Mouse (Mus musculus): ENCODE data around the gene Ints7. TPM values are rescaled to one million over a fixed set of nuclear protein-coding genes. Genes with fewer than 3 reads are reported as not detected.

The Ints7 gene
- total RNA-seq, 2 experiments from 2014 or later = 8.4 to 11.0 TPM

DNA sequence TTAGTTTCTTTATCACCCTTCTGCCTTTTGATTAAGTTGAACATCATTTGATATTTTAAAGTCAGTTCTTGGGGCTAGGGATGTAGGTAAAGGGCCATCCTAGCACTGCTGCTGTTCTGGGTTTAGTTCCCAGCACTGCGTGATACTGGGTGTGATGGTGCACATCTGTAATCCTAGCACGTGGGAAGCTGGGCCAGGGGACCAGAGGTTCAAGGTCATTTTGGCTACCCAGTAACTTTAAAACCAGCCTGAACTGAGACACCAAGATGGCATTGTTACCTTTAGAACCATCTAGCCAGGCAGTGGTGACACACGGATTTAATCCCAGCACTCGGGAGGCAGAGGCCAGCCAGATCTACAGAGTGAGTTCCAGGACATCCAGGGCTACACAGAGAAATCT lies 8.4 kb downstream of the Ints7 start:
- no peak for DNase-seq

DNA sequence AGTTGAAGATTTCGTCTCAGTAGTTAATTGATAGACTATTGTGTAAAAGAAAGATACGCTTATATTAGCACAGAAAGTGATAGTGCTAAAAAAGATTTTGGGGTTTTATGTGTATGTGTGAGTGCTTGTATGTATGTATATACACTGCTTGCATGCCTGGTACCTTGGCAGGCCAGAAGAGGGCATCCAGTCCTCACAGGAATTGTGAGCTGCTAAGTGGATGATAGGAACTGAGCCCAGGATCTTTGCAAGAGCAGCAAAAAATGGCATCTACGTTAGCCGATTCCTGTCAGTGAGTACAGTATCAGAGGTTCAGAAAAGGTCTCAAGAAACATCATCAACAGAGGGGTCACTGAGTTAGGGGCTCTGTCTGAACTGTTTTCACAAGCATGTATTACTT lies 9.0 kb downstream of the Ints7 start:
- DNase-seq = no peak

DNA sequence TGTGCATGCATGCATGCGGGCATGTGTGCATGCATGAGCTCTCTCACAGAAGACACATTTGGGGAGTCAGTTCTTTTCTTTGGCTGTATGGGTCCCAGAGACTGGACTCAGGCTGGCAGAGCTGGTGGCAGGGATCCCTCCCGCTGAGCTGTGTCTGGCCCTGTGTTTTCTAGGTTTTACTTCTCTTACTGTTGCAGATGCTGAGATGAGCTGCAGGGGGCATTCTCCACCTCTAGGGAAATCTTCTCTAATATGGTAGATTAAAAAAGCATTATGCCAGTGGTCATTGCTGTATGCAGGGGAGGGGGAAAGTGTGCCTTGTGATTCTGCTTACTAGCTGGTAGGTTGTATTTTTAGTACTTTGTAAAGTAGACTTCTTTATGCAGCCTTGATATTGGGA lies 10.3 kb downstream of the Ints7 start:
- DNase-seq = no peak

DNA sequence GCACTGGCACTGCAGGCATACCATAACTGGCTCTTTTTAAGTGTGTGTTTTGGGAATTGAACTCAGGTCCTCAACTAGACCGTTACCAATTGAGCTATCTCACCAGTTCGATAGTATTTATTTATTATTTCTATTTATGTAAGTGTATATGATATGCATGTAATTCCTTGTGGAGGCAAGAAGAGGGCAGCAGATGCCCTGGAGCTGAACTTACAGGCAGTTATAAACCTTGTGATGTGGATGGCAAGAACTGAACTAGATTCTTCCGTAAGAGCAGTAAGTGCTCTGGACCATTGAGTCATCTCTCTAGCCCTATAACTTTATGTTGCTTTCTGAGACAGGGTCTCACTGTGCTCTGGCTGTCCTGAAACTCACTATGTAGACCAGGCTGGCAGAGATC lies 11.6 kb downstream of the Ints7 start:
- no peak for DNase-seq

DNA sequence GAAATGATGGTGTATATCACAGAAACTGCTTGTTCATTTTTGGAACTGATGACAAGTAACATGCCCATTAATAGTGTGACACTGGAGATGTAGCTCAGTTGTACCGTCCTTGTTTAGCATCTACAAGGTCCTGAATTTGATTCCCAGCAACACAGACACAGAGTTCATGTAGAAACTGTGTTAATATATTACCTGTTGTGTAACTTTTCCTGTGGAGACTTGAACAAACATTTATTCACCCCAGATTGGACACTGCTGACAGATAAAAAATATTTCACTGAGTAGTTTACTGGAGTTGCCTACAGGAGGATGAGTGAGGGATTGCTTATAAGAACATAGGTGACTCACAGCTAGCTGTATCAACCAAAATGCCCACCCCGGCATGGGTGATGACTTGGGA lies 13.3 kb downstream of the Ints7 start:
- no peak for DNase-seq

DNA sequence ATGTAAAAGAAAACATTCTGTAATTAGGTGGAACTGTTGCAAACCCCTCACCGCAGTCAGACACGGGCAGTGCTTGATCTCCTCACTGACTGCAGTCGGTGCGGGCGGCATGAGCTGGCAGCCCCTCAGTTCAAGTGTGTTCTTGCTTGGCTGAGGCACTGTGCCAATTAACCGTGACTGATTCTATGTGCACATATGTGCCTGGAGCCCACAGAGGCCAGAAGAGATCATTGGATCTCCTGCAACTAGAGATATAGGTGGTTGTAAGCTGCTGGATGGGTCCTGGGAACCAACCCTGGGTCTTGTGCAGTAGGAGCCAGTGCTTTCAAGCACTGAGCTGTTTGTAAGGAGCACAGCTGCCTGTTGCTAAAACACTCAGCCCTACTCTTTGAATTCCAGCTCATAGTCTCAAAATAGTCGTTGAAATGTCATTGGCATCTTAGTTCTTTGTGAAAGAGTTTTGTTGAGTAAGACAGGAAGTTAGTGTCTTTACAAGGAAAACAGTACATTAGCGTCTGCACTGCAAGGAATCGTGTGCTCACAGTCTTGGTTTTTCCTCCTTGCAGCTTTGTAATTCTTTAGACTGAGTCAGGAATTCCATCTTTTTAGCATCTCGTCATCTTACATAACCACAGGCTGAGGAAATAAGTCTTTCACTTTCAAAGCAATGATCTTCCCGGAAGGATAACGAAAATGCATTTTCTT lies 16.7 kb downstream of the Ints7 start:
- DNase-seq = peak; percentile 11 to 24

DNA sequence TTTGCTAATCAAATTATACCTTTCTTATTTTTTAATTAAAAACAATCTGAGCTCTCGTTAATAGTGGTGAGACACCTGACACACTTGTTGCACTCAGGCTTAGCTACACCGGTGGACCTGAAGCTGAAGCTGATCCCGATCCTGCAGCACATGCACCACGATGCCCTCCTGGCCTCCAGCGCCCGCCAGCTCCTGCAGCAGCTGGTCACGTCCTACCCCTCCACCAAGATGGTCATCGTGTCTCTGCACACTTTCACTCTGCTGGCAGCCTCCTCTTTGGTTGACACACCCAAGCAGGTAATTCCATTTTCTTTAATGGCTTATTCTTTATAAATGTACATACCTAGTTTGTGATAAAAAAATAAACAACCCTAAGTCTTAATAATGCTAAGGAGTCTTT lies 20.6 kb downstream of the Ints7 start:
- no peak for DNase-seq

DNA sequence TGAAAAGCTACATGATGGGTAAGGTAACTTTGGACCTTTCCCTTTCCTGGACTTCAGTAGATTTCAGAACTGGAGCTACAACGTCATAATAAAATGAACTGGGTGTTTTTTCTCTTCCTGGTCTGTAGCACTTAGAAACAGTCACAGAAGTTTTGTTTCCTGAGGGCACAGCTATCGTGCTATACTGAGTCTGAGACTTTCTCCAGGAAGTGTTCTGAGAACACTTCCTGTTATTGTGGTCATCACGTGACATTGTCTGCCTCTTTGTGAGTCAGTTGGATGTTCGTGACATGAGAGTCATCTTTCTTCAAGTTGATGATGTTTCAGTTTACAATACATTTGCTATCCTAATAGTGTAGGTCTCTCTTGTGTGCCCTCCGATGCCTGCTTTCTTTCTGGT lies 23.8 kb downstream of the Ints7 start:
- no peak for DNase-seq

DNA sequence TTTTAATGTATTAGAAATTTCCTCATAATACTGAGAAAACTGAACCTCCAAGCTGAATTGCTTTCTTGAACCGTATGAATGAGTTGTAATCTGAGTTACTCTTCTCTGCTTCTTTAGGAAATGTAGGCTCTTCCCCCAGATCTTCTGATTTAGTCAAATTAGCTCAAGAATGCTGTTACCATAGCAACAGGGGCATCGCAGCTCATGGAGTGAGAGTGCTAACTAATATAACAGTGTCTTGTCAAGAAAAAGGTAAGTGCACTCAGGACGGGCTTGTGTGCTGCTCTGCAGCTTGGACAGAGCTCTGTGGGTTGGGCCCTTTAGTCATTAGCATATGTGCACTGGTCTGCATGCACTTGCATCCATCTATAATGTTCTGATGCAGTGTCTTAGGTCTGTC lies 29.3 kb downstream of the Ints7 start:
- DNase-seq = no peak

DNA sequence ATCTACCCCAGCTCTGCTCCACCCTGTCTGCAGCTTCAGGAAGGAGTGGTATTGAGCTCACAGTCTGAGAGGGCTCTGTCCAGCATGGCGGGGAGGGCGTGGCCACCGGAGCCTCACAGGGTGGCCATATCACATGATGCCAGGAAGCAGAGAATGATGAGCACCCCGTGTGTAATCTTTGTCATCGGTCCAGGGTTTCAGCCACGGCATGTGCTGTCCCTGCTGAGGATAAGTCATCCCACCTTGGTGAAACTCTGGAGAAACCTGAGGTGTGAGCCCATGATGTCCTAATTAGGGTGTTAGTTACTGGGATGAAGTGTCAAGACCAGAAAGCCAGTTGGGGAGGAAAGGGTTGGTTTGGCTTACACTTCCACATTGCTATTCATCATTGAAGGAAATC lies 33.6 kb downstream of the Ints7 start:
- DNase-seq = no peak

DNA sequence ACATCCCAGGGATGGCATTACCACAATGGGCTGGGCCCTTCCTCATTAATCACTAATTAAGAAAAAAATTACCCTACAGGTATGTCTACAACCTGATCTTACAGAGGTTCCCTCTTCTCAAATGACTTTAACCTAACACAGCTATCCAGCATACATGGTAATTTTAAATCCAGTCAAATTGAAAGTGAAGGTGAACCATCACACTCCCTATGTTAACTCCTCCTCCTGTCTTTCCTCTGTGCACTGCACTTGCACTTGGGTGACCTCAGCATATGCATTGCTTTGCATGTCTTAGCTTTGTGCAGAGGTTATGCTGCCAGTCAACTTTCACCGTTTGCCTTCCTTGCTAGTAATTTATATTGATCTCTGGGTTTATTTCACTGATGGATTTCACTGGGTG lies 34.1 kb downstream of the Ints7 start:
- no peak for DNase-seq

DNA sequence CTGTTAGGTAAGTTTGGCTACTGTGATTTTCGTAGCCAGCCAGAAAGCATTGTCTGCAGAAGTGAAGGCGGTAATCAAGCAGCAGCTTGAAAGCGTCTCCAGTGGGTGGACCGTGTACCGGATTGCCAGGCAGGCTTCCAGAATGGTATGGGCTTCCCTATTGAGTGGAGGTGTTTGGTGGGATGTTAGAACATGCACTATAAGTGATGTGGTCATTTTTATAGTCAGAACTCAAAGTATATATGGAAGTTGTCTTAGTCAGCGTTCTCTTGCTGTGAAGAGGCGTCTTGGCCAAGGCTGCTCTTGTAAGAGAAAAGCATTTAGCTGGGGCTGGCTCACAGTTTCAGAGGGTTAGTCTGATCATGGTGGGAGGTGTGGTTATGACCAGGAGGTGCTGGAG lies 34.9 kb downstream of the Ints7 start:
- no peak for DNase-seq

DNA sequence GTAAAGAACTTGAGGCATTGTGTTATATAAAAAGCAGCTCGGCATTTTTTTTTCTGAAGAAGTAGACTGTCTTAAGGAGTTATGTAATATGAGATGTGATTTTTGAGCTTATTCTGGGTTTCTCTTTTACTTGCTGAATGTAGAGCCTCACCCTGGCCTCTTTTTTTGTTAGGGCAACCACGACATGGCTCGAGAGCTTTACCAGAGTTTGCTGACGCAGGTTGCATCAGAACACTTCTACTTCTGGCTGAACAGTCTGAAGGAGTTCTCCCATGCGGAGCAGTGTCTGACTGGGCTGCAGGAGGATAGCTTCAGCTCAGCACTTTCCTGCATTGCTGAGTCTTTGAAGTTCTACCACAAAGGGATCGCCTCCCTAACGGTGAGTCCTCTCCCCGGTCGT lies 36.2 kb downstream of the Ints7 start:
- DNase-seq = no peak

DNA sequence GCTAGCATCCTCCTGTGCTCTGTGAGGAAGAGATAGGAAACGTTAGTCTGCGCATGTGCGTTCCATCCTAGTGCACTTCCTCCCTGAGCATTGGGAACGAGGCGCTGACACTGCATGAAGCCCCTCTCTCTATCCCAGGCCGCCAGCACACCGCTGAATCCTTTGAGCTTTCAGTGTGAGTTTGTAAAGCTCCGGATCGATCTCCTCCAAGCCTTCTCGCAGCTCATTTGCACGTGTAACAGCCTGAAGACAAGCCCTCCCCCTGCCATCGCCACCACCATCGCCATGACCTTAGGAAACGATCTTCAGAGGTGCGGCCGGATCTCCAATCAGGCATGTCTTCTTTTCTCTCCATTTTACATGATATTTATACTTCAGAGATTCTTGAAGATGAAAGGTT lies 37.4 kb downstream of the Ints7 start:
- DNase-seq = no peak

DNA sequence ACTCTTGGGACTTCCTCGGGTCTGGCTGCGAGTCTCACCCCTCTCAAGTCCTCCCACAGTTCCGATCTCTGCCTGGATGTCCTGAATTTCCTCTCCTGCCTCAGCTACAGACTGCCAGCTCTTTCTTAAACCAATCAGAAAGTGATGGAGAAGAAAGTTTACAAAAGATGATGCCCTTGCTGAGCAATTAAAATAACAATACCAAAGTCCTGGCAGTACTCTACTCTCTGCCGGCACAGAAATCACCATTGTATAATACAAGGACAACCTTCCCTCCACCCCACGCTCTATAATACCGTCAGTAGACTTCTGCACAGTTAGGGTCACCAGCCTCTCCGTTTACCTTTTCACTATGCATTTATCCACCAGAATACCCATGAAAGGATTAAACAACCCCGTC lies 40.8 kb downstream of the Ints7 start:
- DNase-seq = no peak

DNA sequence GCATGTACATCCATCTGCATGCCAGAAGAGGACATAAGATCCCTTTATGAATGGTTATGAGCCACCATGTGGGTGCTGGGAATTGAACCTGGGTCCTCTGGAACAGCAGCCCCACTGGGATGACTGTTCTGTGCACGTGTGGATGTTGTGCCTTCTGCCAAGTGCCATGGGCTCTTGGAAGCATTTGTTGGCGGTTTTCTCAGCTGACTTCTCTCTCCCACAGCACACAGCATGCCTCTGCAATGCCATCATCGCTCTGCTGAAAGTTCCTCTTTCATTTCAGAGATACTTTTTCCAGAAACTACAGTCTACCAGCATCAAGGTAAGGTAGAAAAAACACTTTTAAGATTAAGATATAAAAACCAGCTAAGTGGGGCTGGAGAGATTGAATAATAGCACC lies 42.2 kb downstream of the Ints7 start:
- DNase-seq = no peak

DNA sequence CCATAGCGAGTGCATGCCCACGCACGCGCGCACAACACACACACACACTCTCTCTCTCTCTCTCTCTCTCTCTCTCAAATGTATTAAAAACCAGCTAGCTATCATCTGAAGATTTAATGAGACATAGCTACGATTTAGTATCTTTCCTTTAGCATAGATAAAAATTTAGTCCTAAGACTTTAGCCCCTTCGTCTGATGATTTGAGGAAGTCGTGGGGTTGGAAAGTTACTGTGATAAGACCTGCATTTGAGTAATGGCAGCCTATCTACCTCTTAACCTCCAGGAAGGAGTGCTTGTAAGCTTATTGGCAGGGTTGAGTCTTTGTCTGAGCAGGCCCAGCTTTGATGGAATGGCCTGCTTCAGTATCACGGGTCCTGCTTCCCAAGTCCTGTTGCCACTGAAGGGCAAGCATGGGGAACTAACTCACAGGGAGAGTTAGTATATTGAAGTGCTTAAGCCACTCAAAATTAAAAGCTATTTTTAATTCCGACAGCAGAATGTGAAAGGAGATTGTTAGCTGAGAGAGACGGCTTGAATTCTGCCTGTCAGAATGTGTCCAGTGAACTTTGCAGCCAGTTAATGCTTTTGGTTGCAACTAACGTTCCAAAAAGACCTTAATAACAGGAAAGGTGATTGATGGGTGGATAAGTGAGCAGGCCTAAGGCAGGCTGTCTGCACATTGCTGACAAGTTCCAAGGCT lies 42.8 kb downstream of the Ints7 start:
- DNase-seq = no peak

DNA sequence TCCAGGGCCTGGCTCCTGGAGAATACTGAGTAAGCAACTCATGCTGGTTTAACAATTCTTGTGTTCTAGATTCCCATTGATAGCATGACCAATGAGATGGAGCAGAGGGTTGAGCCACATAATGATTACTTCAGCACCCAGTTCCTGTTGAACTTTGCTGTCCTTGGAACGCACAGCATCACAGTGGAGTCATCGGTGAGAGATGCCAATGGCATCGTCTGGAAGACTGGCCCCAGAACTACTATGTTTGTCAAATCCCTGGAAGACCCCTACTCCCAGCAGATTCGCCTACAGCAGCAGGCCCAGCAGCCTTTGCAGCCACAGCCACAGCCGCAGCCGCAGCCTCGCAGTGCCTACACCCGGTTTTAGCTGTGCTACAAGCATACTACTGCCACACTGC lies 45.7 kb downstream of the Ints7 start:
- DNase-seq = no peak

DNA sequence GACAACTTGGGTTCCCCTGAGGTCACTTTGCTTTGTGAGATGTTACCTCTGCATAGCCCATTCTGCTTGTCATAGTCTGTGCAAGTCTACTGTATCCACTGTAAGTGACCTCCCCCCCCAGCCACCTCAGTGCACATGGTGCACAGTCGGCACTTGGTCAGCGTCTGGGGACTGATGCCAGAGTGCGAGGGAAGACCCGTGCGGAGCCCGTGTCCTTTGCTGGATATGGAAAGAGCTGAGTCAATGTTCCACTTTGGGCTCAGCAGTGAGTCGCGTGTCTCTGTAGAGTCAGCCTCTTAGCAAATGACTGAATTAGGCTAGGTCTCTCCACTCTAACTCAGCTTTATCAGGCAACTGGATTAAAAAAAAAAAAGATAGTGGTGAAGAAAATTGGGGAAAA lies 47.4 kb downstream of the Ints7 start:
- peak; percentile 74 for DNase-seq

DNA sequence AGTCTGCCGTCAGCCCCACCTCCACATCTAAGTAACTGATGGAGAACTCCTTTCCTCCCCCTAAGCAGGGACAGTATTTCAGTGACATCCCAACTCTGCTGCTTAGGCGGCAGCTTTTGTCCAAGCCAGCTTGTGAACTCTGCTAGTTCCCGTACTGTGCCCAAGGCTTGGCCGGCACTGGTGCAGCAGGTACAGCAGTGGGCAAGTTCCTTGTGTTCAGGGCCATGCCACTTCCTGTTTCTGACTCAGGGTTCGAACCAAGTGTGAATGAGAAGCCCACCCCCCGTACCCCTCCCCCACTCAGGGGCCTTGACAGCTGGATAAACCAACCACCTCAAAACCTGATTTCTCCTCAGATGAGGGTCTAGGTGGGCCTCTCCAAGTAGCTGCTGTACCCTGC lies 49.1 kb downstream of the Ints7 start:
- no peak for DNase-seq

DNA sequence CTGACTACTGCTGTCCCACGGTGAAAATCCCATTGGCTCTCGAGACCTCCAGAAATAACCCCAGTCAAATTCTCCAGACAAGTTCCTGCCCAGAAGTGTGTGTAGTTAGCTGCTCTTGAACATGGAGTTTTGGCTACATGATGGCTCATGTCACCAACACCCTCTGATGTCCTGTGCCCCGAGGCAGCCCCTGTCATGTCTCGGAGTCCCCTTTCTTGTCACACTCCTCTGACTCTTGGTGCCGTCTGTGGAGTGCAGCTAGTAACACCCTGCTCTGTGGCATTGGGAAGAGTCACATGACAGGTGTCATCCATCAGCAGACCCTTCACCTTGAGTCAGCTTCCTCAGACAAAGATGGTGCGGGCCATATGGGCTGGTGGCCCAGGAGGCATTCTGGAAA lies 49.6 kb downstream of the Ints7 start:
- no peak for DNase-seq

DNA sequence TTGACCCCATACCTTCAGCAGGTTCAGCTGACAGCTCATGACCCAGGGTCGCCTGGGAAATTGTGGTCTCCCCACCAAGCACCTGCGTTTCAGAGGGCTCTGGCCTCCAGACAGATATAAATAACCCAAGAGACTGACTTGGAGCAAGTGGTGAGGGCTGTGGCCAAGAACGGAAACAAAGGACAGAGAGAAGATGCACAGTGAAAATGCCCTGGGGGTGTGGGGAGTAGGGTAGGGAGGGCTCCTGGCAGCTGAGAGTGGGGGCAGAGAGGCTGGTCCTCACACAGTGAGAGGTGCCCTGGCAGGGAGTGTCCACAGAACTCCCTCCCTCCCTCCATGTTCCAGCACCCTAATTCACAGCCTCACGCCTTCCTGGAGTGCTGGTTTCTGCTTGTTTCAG lies 50.2 kb downstream of the Ints7 start:
- peak; percentile 25 to 30 for DNase-seq

DNA sequence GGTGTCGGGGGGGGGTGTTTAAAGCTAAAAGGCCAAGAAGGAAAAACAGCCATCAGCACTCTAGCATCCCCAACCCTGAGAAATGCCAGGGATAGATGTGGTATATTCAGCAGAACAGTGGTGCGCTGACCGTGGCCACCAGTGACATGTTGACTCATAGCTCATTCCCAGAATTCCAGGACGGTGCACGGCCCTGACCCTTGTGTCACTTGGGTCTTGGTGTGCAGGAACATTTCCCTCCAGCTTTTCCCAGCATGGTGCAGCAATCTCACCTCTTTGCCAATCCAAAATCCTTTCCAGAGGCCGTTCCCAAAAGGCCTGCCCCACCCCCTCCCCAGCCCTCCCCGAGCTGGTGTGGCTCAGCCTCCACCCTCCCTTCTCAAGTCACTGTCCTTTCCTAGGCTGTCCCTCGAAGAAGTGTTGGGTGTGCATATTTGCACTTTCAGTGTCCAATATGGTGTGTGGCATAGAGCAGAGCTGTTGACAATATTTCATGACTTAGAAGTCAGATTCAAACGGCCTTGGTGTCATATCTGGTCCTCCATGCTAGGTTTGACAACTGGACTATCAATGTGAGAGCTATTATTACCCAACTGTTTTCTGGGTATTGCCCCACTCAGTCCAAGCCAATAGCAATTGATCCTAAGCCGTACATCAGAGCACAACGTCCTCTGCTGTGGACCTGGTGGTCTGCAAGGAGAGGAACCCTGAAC lies 53.2 kb downstream of the Ints7 start:
- no peak for DNase-seq

DNA sequence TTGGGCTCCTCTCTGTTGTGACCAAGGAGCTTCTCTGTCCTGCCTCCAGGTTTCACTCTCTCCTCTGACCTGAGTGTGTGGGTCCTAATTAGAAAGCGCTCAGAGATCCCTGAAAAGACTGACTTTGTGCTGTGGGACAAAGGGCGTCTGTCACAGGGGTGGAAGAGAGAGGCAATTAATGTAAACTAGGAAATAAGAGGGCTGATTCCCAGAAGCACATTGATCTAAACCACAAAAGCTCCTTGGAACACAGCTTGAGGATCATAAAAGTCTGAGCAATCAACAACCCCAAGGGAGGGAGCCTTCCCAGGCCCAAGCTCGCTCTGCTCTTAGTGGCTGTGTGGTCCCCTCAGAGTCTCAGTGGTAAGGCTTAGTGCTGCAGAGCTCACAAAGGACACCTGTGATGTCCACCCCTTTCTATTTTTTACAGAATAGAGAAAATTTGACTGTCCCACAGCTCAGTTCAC lies 53.8 kb downstream of the Ints7 start:
- DNase-seq = no peak

Measured in heart, adult 18-20 months (tissue).